Mouse (Mus musculus) limb, embryonic 13.5 days (tissue): ENCODE measurements at regions not wholly inside any gene's neighbourhood (a gene's known extent, or its start where the extent isn't known, plus 50 kb on each side); places are given as distances from the start of the nearest gene placed in this dataset.

Experiments used
- ATAC-seq: fragments of 200-750 bp; cut with Nextera tagmentation; 2 replicates; pipeline ENCODE4 v1.8.0; 2017; ENCODE audit warnings: low read depth, moderate number of reproducible peaks, moderate TSS enrichment; ENCODE audit not compliant: low FRiP score
- H3K27ac ChIP-seq: fragments of 300-500 bp; sonication (generic); 2 replicates; pipeline ENCODE4 v1.5.1; 2015; ENCODE audit warnings: inconsistent platforms, mild to moderate bottlenecking, moderate library complexity
- H3K27me3 ChIP-seq: fragments of 300-500 bp; sonication (generic); 2 replicates; pipeline ENCODE4 v1.6.1; 2015; ENCODE audit warnings: mild to moderate bottlenecking, inconsistent platforms
- H3K36me3 ChIP-seq: fragments of 300-500 bp; sonication (generic); 2 replicates; pipeline ENCODE4 v1.6.1; 2015; ENCODE audit warnings: inconsistent platforms, mild to moderate bottlenecking, moderate library complexity
- H3K4me1 ChIP-seq: fragments of 300-500 bp; sonication (generic); 2 replicates; pipeline ENCODE4 v1.6.1; 2015; ENCODE audit warnings: inconsistent platforms
- H3K4me2 ChIP-seq: fragments of 300-500 bp; sonication (generic); replicated peaks from 2 replicates; pipeline ENCODE4 v1.6.1; 2015; ENCODE audit warnings: inconsistent platforms, mild to moderate bottlenecking, moderate library complexity
- H3K4me3 ChIP-seq: fragments of 300-500 bp; sonication (generic); 2 replicates; pipeline ENCODE4 v1.5.1; 2015; ENCODE audit warnings: moderate library complexity, mild to moderate bottlenecking, inconsistent platforms
- H3K9ac ChIP-seq: fragments of 300-500 bp; sonication (generic); 2 replicates; pipeline ENCODE4 v1.6.1; 2015; ENCODE audit warnings: mild to moderate bottlenecking, inconsistent platforms
- H3K9me3 ChIP-seq: fragments of 300-500 bp; sonication (generic); 2 replicates; pipeline ENCODE4 v1.6.1; 2016; ENCODE audit warnings: inconsistent platforms
- WGBS: fragments of 180-500 bp; shearing (Covaris S2); methylation state at CpG from one replicate; pipeline ENCODE4 v1.1.7; 2015; 5-methylcytosine and 5-hydroxymethylcytosine counted together

GRCm38 (mm10) chr4:52666768-52667480 is 70.8 kb downstream of the Toporsl start:
- Histone ChIP-seq H3K27ac (no peak overlapping the region), H3K36me3 (no peaks in the 10 kb centered on the region), H3K9me3 (no peaks in the 10 kb centered on the region), H3K27me3 (no peaks in the 10 kb centered on the region), H3K4me3 (no peak overlapping the region), H3K4me1 (no peaks in the 10 kb centered on the region), H3K4me2 (no peak overlapping the region), H3K9ac (no peak overlapping the region)
- whole genome bisulfite sequencing = 78% methylated on average over 5 of the region's 5 CpGs
- no peak for ATAC-seq

- Histone ChIP-seq H3K27ac (no peak overlapping the region), H3K9me3 (no peaks in the 10 kb centered on the region), H3K4me3 (no peak overlapping the region), H3K4me1 (peaks cover 10% of the 10 kb centered on the region), H3K4me2 (no peak overlapping the region), H3K27me3 (no peaks in the 10 kb centered on the region), H3K9ac (no peak overlapping the region), H3K36me3 (no peaks in the 10 kb centered on the region)
- WGBS = 30% methylated on average over 2 of the region's 2 CpGs
- ATAC-seq = peak; percentile 64; the same call in 1 of the 2 replicates
Observed at GRCm38 (mm10) chr4:52709563-52709962, 104.8 kb upstream of the Olfr275 start.

GRCm38 (mm10) chr4:52726203-52726602 is 88.2 kb upstream of the Olfr275 start:
- Histone ChIP-seq H3K4me1 (no peaks in the 10 kb centered on the region), H3K4me2 (no peak overlapping the region), H3K27ac (no peak overlapping the region), H3K9ac (no peak overlapping the region), H3K4me3 (no peak overlapping the region), H3K9me3 (no peaks in the 10 kb centered on the region), H3K36me3 (no peaks in the 10 kb centered on the region), H3K27me3 (no peaks in the 10 kb centered on the region)
- ATAC-seq = no peak
- WGBS = 74% methylated on average over 6 of the region's 6 CpGs

- 29% methylated on average over 14 of the region's 14 CpGs for WGBS
- no peak overlapping the region for H3K27ac ChIP-seq
- H3K9me3 ChIP-seq = no peaks in the 10 kb centered on the region
- H3K4me2 ChIP-seq = no peak overlapping the region
- no peaks in the 10 kb centered on the region for H3K27me3 ChIP-seq
- no peaks in the 10 kb centered on the region for H3K36me3 ChIP-seq
- H3K9ac ChIP-seq = no peak overlapping the region
- ATAC-seq = peak; percentile 51; the same call in 1 of the 2 replicates
- H3K4me3 ChIP-seq = no peak overlapping the region
- no peaks in the 10 kb centered on the region for H3K4me1 ChIP-seq
Observed at GRCm38 (mm10) chr4:52726625-52727297, 87.6 kb upstream of the Olfr275 start.

GRCm38 (mm10) chr4:52733141-52733540 is 81.3 kb upstream of the Olfr275 start:
- Histone ChIP-seq H3K4me3 (no peak overlapping the region), H3K36me3 (no peaks in the 10 kb centered on the region), H3K4me2 (no peak overlapping the region), H3K27me3 (no peaks in the 10 kb centered on the region), H3K4me1 (no peaks in the 10 kb centered on the region), H3K27ac (no peak overlapping the region), H3K9me3 (no peaks in the 10 kb centered on the region; the same call in 1 of the 2 replicates), H3K9ac (no peak overlapping the region)
- ATAC-seq = no peak
- WGBS = 88% methylated on average over 8 of the region's 8 CpGs

- no peak overlapping the region for H3K27ac ChIP-seq
- H3K9ac ChIP-seq = no peak overlapping the region
- 72% methylated on average over 9 of the region's 9 CpGs for whole genome bisulfite sequencing
- ATAC-seq = no peak
- no peaks in the 10 kb centered on the region for H3K9me3 ChIP-seq
- no peak overlapping the region for H3K4me2 ChIP-seq
- no peaks in the 10 kb centered on the region for H3K36me3 ChIP-seq
- H3K4me1 ChIP-seq = no peaks in the 10 kb centered on the region
- H3K4me3 ChIP-seq = no peak overlapping the region
- no peaks in the 10 kb centered on the region for H3K27me3 ChIP-seq
Observed at GRCm38 (mm10) chr4:52739543-52740474, 74.6 kb upstream of the Olfr275 start.

- H3K4me3 ChIP-seq = no peak overlapping the region
- no peak for ATAC-seq
- H3K27me3 ChIP-seq = no peaks in the 10 kb centered on the region
- H3K9ac ChIP-seq = no peak overlapping the region
- H3K27ac ChIP-seq = no peak overlapping the region
- H3K36me3 ChIP-seq = no peaks in the 10 kb centered on the region
- H3K9me3 ChIP-seq = no peaks in the 10 kb centered on the region
- no peak overlapping the region for H3K4me2 ChIP-seq
- 56% methylated on average over 8 of the region's 8 CpGs for WGBS
- H3K4me1 ChIP-seq = no peaks in the 10 kb centered on the region
Observed at GRCm38 (mm10) chr4:52752838-52753509, 61.4 kb upstream of the Olfr275 start.
